Mouse (Mus musculus) testis, adult 2 months (tissue): ENCODE results near the gene Foxp1. TPM values are rescaled to one million over a fixed set of nuclear protein-coding genes. Genes with fewer than 3 reads are reported as not detected.

Source experiments
- H3K27ac ChIP-seq: fragments of 200-500 bp; 2 replicates; pipeline ENCODE4 v1.5.1; 2012; ENCODE audit warnings: low read depth, low read length; ENCODE audit not compliant: control insufficient read depth, insufficient read depth
- H3K27me3 ChIP-seq: fragments of 200-500 bp; 2 replicates; pipeline ENCODE4 v1.6.1; 2012; ENCODE audit warnings: mild to moderate bottlenecking, low read length, moderate library complexity; ENCODE audit not compliant: control insufficient read depth, insufficient read depth
- H3K36me3 ChIP-seq: fragments of 200-500 bp; 2 replicates; pipeline ENCODE4 v1.6.1; 2012; ENCODE audit warnings: mild to moderate bottlenecking, low read length; ENCODE audit not compliant: control insufficient read depth, insufficient read depth
- H3K4me1 ChIP-seq: fragments of 200-500 bp; 2 replicates; pipeline ENCODE4 v1.6.1; 2012; ENCODE audit warnings: low read length; ENCODE audit not compliant: control insufficient read depth, insufficient read depth
- H3K4me3 ChIP-seq: fragments of 200-500 bp; 2 replicates; pipeline ENCODE4 v1.5.1; 2012; ENCODE audit warnings: low read depth, mild to moderate bottlenecking, low read length, moderate library complexity, mixed read lengths; ENCODE audit not compliant: control insufficient read depth
- CTCF ChIP-seq: fragments of 200-500 bp; IDR thresholded peaks from 2 replicates; pipeline ENCODE4 v1.5.1; 2012; ENCODE audit warnings: low read depth, mild to moderate bottlenecking, inconsistent platforms, low read length, moderate library complexity; ENCODE audit not compliant: control insufficient read depth, insufficient read depth, insufficient replicate concordance
- POLR2A ChIP-seq: fragments of 200-500 bp; IDR thresholded peaks from 2 replicates; pipeline ENCODE4 v1.6.1; 2012; ENCODE audit warnings: low read depth, mild to moderate bottlenecking, inconsistent platforms, low read length, moderate library complexity; ENCODE audit not compliant: control insufficient read depth
- polyA plus RNA-seq: library from polyadenylated mRNA; depleted of rRNA; stranded (reverse); fragments of >200 nt; gene quantifications from 2 replicates; pipeline ENCODE4 v1.2.3, GENCODE M21; 2012

Foxp1 gene
- polyA plus RNA-seq, 1 experiment, result 34.8 TPM

GRCm38 (mm10) chr6:99541105-99541504, 18.6 kb upstream of the Foxp1 start:
- Histone ChIP-seq H3K27me3 (no peaks in the 10 kb centered on the region), H3K4me1 (no peaks in the 10 kb centered on the region), H3K36me3 (no peaks in the 10 kb centered on the region), H3K27ac (0 out of 2 replicates have a peak overlapping the region, but pooled peaks have one; percentile 13), H3K4me3 (no peak overlapping the region)
- TF ChIP-seq POLR2A, result no peak
- TF ChIP-seq CTCF, result no peak

- Histone ChIP-seq H3K4me3 (no peak overlapping the region), H3K27me3 (no peaks in the 10 kb centered on the region), H3K27ac (0 out of 2 replicates have a peak overlapping the region, but pooled peaks have one; percentile 29), H3K4me1 (no peaks in the 10 kb centered on the region), H3K36me3 (no peaks in the 10 kb centered on the region)
- no peak for TF ChIP-seq CTCF
- no peak for TF ChIP-seq POLR2A
Measured at GRCm38 (mm10) chr6:99540653-99541052, 18.1 kb upstream of the Foxp1 start.

GRCm38 (mm10) chr6:99540146-99540545, 17.6 kb upstream of the Foxp1 start:
- Histone ChIP-seq H3K36me3 (no peaks in the 10 kb centered on the region), H3K27ac (no peak overlapping the region), H3K4me3 (no peak overlapping the region), H3K27me3 (no peaks in the 10 kb centered on the region), H3K4me1 (no peaks in the 10 kb centered on the region)
- TF ChIP-seq CTCF (no peak), POLR2A (no peak)

- TF ChIP-seq POLR2A (no peak), CTCF (no peak)
- H3K27ac ChIP-seq, result no peak overlapping the region
- no peak overlapping the region for H3K4me3 ChIP-seq
- H3K27me3 ChIP-seq, result no peaks in the 10 kb centered on the region
- H3K36me3 ChIP-seq, result no peaks in the 10 kb centered on the region
- H3K4me1 ChIP-seq, result no peaks in the 10 kb centered on the region
Measured at GRCm38 (mm10) chr6:99538194-99538941, 15.8 kb upstream of the Foxp1 start.

GRCm38 (mm10) chr6:99534211-99534745, 11.8 kb upstream of the Foxp1 start:
- TF ChIP-seq CTCF (no peak), POLR2A (no peak)
- no peak overlapping the region for H3K4me3 ChIP-seq
- H3K36me3 ChIP-seq, result no peaks in the 10 kb centered on the region
- H3K27ac ChIP-seq, result no peak overlapping the region
- no peaks in the 10 kb centered on the region for H3K4me1 ChIP-seq
- no peaks in the 10 kb centered on the region for H3K27me3 ChIP-seq

GRCm38 (mm10) chr6:99532458-99532857, 9.9 kb upstream of the Foxp1 start:
- H3K27me3 ChIP-seq, result no peaks in the 10 kb centered on the region
- no peaks in the 10 kb centered on the region for H3K4me1 ChIP-seq
- H3K4me3 ChIP-seq, result no peak overlapping the region
- TF ChIP-seq POLR2A, result no peak
- TF ChIP-seq CTCF, result no peak
- no peak overlapping the region for H3K27ac ChIP-seq
- H3K36me3 ChIP-seq, result no peaks in the 10 kb centered on the region

- TF ChIP-seq CTCF (no peak), POLR2A (no peak)
- Histone ChIP-seq H3K4me3 (no peak overlapping the region), H3K27me3 (no peaks in the 10 kb centered on the region), H3K36me3 (no peaks in the 10 kb centered on the region), H3K4me1 (no peaks in the 10 kb centered on the region; the same call in 1 of the 2 replicates), H3K27ac (no peak overlapping the region)
Measured at GRCm38 (mm10) chr6:99528972-99529371, 6.5 kb upstream of the Foxp1 start.
